Mouse (Mus musculus) monocyte, adult 5-6 weeks (primary cell): Measurements from ENCODE around the gene Unc119b. TPM values are rescaled to one million over a fixed set of nuclear protein-coding genes. Genes with fewer than 3 reads are reported as not detected.
"Not testable (repeated sequence)": the region's sequence is repeated elsewhere in the genome, so short reads cannot be mapped to it uniquely, and the experiment has no call there.

Experiments used
- ATAC-seq: fragments of 153-309, 156-312 bp; replicated peaks from 2 replicates; pipeline ENCODE4 v1.8.0; 2017; ENCODE audit warnings: mild to moderate bottlenecking; ENCODE audit not compliant: low TSS enrichment, insufficient number of reproducible peaks, severe bottlenecking, poor library complexity, low FRiP score
- total RNA-seq: library from RNA; stranded (forward); fragments of 200-1000, 200-491, 200-594 nt; gene quantifications from 3 replicates; pipeline ENCODE4 v1.2.3, GENCODE M21; 2017

Unc119b gene
- 10.1 to 27.7 TPM (median 18.6 TPM) in 3 replicates for total RNA-seq

DNA sequence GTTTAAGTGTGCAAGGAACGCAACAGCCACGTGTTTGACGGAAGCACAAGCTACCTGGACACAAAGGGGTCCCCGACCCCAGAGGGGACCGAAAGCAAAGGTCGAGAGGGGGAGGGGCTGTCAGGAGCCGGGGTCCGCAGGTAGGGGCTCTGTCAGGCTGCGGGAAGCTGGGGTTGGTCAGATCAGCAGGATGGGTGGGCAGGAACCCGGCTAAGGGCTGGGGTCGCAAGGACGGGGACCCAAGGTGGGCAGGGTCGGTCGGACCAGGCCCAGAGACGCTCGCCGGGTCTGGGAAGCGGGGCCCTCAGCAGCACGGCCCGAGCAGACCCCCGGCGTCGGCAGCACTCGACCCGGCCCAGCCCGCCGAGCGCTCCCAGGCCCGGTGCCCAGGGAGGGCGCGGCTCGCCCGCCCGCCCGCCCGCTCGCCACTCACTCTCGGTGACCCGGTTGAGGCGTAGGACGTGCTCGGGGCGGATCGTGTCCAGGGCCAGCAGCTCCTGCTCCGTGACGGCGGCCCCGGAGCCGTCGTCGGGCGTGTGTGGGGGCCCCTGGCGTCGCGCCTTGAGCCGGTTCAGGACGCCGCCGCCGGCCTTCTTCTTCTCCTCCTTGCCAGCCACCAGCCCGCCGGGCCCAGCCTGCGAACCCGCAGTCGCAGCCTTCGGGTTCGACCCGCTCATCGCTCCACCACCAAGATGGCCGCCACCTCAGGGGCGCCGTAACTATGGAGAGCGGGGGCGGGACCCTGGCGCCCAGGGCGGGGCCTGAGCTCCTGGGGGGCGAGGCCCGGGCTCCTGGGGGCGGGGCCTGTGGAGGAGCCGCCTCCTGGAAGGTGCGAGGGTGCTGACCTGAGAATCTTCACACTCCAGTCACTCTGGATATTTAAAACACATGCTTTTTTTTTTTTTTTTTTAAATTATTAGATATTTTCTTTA is at the start of gene Unc119b:
Unc119b (minus strand) TSS at position 742 of the 932 bp plus-strand sequence.
- peak; percentile 96 for ATAC-seq

DNA sequence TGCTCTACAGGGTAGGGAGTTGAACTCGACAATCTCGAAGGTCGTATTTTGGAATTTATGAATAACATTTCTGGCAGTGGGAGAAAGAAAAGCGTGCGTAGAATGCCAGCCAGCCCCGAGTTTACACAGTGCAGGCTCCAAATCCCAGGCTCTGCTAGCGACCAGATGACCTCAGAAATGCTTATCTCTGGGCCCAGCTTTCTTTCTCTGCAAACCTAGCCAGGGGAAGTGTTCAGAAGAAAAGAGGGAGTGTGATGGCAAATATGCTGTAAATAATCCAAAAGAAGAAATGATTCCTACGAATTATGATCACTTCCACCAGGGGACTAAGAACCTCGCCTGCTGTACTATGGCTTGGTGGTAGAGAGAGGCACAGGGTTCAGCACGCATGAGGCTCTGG is 48.7 kb upstream of the Unc119b start:
- ATAC-seq: no peak

DNA sequence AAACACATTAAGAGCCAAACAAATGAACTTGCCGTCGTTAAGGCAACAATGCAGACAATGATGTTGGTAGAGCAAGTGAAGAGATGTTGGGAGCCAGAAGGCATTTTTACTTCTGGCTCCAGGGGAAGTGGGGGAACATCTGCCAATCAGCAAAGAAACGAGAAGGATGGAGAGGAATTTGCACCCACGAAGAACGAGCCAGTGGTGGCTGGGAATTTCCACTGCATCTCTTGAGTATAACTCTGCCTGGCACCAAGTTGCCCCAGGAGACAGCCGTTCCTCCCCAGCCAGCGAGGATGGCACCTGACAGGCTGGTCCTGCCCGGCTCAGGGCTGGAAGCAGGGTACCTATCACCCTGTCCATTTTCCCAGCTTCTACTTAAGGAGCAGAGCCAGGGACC is 48.1 kb upstream of the Unc119b start:
- no peak for ATAC-seq

DNA sequence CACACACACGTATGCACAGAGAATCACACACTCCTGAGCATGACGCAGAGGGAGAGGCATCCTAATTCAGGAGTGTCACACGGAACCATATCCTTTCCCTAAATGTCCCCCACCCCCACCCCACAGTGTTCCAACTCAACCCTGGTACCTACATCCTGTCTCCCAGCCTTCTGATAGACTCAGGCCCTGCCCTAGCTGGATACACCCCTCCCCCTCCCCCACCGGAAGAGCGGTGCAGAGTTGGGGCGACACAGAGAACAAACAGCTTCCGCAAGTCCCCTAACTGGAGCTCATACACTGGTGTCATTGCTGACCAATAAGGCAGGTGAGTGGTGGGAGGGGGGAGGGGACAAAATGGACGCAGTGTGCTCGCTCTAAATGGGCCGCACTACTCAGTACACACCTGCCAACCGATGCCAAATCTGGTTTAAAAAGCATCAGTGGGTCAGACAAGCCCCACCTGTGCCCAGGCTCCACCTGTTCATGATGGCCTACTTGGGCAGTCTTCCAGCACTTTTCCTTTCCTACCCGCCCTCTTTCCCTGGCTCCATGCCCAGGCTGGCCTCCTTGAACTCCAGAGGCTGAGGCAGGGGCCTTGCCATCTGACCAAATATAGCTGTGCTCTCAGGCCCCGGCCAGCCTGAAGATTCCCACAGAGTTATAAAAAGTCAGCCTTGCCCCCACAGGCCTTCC is 46.6 kb upstream of the Unc119b start:
- ATAC-seq: no peak

DNA sequence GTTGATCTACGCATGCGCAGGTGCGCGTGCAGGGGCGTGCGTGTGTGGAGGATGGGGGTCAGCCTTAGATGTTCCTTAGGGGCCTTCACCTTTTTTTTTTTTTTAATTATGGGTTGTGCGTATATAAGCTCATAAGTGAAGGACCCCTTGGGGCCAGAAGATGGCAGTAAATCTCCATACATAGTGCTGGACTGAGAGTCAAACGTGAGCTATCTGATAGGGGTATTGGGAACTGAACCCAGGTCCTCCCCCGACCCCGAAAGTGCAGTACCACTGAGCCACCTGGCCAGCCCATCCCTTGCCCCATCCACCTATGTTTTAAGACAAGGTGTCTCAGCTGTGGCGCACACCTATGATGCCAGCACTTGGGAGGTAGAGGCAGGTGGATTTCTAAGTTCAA is 44.8 kb upstream of the Unc119b start:
- ATAC-seq: no peak

DNA sequence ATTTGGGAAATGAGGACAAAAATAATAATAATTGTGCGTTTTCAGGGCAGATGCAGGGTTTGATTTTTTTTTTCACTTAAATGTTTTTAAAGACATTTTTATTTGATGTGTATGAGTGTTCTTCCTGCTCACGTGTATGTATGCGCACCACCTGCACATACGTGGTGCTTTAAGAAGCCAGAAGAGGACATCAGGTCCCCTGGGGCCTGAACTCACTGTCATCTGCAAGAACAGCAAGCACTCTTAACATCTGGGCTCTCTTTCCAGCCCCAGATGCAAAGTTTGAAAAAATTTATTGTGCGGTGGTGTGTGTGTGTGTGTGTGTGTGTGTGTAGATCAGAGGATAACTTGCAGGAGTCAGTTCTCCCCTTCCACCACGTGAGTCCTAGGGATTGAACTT is 43.1 kb upstream of the Unc119b start:
- ATAC-seq: no peak

DNA sequence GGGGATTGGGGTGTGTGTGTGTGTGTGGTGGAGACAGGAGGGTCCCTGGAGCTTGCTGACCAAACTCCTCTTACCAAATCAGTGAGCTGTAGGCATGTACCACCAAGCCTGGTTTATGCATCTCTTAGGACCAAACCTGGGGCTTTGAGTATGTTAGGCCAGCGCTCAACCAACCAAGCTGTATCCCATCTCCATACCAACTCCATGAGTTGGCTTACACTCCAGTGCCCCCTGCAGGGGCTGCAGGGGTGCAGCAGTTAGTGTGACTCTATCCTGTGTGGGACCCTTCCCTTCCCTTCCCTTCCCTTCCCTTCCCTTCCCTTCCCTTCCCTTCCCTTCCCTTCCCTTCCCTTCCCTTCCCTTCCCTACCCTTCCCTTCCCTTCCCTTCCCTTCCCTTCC is 39.8 kb upstream of the Unc119b start:
- ATAC-seq: no peak

DNA sequence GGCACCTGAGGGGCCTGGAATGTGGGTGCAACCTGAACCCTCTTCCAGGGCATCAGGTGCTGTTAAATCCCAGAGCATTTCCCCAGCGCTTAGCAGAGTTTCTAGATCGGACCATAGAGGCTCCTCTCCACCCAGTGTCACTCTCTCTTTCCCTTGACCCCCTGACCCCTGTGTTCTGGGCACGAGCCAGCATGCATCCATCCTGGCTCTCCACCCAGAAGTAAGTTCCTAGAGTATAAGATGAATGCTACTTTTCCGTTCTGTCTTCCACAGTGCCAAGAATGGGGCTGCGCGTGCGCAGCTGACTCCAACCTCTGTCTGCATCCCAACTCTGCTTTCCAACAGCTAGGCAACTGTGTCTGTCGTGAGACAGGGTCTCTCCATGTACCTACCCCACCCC is 35.4 kb upstream of the Unc119b start:
- ATAC-seq: no peak

DNA sequence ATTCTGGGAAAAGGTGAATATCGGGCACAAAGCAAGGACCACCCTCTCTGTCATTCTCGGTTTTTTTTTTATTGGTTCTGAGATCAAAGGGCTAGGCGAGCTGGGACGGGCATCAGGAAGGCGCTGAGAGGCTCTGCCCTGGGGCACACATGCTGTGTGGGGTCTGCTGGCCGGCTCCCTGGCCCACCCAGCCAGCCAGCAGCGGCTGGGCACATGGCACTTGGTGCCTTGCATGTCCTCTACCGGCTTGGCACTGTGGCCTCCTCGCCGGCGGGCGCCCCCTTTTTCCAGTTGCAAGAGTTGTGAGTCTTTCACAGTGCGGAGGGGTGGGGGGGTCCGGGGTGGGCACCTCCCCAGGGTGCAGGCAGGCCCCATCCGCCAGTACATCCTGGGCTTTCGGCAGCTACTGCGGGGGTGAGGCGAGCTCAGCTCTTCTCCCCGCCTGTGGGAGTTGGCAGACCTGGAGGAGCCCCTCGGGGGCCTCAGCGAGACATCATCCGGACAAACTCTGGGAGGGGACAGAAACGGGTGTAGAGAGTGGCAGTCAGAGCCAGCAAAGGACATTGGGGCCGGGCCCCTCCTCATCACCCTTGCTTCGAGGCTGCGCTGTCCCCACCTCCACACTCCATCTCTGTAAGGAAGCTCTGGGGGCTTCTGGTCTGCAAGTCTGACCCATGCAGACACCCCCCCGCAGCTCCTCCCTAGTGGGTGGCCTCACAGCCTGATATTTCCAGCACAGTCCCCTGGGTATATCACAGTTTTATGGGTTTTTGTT is 34.1 kb upstream of the Unc119b start:
- ATAC-seq: no peak

DNA sequence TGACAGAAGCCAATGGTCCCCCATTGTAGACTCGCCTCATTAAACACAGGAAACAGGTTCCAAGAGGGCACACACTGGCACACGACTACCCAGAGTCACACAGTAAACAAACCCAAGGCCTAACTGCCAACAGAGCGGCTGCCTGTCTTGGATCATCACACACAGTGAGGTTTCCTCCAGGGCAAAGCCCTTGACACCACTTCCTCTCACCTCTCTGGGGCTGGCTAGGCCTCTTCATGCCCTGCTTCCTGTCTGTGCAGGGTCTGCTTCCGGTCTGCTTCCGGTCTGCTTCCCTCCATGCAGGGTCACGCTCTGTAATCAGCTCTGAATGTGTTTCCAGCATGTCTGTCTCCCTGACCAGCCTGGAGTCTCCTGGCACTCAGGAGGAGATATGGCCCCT is 32.6 kb upstream of the Unc119b start:
- ATAC-seq: peak; percentile 72

DNA sequence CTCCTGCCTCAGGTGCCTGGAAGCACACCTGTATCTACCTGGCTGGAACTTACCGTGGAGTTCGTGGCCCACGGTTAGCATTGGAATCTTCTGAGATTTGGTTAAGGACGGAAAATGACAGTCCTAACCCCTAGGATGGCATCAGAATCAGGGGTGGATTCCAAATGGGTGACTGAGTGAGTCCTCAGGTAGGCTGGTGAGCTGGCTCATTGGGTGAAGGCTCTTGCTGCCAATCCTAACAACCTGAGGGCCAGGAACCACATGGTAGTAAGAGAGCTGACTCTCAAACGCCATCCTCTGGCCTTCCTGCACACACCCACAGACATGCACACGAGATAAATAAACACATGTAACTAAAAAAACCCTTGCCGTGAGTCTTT is 32.0 kb upstream of the Unc119b start:
- no peak for ATAC-seq

DNA sequence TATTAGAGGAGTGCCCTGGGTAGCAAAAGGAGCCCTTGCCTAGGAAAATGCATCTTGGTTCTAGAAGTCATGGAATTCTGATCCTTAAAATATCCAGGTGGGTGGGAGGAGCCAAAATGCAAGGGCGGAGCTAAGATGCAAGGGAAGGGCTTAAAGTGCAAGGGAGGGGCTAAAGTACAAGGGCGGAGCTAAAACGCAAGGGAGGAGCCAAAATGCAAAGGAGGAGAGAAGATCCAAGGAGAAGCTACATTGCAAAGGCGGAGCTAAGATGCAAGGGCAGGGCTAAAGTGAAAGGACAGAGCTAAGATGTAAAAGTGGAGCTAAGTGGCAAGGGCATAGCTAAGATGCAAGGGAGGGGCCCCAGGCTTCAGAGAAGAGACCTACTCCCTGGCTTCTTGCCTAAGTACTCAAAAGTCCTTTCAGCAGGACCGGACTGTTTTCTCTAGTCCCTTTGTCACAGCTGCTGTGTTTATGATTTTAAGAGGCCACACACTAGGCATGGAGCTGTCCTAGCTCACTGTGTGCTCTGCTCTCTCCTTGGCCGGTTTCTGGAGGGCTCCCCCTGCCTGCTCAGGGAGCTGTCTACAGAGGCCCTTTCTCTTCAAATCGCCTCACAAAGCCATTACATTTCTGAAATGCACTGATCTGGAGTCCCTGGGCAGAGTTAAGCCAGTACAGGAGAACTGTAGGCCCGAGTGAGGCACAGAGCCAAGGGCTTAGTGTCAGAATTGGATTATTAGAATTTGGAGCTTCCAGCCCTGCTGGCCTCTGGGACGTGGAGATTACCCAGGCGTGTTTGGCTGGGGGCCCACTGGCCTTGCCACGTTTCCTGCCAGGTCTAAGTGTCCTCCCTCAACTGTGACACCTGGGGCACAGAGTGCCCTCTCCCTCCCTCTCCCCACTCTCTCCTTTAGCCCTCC is 31.4 kb upstream of the Unc119b start:
- no peak for ATAC-seq

DNA sequence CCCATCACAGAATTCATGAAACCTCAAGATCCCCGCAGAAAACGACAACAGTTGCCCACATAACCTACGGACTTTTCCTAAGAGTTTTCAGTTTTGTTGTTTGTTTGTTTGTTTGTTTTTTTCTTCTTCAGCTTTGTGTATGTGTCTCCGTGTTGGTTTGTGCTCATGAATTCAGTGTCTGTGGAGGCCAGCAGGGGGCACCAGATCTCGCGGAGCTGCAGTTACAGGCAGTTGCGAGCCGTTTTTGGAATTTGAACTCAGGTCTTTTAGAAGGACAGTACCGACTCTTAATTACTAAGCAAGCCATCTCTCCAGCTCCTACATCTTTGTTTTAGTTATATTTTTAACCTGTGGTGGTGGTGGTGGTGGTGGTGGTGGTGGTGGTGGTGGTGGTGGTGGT is 30.6 kb upstream of the Unc119b start:
- no peak for ATAC-seq

DNA sequence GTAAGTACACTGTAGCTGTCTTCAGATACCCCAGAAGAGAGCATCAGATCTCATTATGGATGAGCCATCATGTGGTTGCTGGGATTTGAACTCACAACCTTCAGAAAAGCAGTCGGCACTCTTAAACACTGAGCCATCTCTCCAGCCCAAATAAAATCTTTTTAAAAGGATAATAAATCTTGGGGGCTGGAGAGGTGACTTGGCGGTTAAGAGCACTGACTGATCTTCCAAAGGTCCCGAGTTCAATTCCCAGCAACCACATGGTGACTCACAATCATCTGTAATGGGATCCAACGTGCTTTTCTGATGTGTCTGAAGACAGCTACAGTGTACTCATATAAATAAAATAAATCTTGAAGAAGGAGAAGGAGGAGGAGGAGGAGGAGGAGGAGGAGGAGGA is 29.7 kb upstream of the Unc119b start:
- ATAC-seq: not testable (repeated sequence)

DNA sequence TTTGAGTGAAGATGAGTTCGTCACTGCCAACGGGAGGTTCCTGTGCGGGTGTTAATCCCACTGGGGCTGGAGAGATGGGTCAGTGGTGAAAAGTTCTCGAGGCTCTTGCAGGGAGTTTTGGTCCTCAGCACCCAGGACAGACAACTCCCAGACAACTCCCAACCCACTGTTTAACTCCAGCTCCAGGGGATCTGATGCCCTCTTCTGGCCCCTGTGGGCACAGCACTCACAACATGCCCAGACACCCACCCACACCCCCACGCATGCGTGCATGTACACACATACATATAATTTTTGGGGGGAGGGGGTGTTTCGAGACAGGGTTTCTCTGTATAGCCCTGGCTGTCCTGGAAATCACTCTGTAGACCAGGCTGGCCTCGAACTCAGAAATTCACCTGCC is 28.8 kb upstream of the Unc119b start:
- no peak for ATAC-seq

DNA sequence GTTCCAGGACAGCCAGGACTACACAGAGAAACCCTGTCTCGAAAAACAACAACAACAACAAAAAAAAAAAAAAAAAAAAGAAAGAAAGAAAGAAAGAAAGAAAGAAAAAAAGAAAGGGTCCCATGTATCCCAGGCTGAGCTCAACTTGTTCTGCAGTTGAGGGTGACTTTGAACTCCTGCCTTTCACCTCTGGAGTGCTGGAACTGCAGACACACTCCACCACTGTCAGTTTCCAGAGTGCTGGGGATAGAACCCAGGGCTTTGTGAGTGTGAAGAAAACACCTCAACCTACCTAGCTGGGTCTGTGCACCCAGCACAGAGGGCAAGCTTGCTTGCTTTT is 27.1 kb upstream of the Unc119b start:
- ATAC-seq: not testable (repeated sequence)

DNA sequence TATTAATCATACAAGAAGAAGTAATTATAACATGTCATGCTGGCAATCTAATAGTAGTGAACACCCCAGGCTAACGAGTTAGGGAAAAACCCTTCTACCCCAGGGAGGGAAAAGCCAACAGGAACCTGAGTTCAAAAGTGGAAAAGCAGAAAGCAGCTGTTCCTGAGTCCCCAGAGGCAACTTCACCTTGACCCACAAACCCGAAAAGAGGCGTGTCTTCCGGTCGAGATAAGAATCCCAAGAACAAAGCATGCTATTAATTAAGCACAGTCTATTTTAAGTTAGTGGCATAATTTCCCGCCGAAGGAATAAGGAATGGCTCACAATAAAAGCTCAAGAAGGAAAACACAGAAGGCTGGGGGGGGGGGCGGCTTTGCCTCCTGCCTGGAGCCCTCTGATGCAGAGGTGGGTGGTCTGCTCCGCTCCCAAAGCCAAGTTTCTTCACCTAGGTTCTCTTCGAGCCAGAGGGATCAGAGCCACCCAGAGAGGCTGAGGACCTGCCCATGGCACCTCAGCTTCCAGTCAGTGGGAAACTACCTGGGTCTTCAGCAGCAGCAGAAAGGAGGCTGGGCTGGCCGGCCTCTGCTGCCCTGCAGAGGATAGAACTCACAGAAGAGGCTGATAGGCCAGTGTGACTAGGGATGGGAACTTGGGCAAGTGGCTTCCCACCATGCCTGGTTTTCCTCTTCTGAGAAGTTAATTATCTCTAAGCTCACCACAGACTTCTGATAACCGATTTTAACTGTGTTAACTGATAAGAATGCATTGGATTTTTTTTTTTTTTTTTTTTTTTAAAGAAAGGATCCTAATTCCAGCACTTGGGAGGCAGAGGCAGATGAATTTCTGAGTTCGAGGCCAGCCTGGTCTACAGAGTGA is 26.5 kb upstream of the Unc119b start:
- no peak for ATAC-seq

DNA sequence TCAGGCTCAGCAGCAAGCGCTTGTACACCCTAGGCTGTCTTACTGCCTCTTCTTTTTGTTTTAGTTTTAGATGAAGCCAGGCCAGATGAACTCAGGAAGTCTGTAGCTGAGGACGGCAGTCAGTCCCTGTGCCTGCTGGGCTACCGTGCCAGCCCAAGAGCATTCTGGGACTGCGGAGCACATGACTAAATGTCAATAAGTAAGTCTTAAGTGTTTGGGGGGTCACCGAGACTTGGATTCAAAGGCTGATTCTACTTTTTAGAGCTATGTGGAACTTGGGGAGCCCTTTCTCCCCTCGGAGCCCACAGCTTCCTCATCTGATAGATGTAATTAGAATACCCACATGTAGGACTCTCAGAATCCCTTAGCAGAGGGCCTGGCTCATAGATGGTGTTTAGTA is 25.9 kb upstream of the Unc119b start:
- no peak for ATAC-seq
